Mouse (Mus musculus) gastrocnemius, adult 18-20 months (tissue): ENCODE results near the gene Gstp1. TPM values are rescaled to one million over a fixed set of nuclear protein-coding genes. Genes with fewer than 3 reads are reported as not detected.
"Not testable (repeated sequence)": the region's sequence is repeated elsewhere in the genome, so short reads cannot be mapped to it uniquely, and the experiment has no call there.

Source experiments
- DNase-seq: peaks from one replicate; pipeline ENCODE4 v3.0.0; 2021; ENCODE audit warnings: low spot score
- total RNA-seq, 2 experiments: library from RNA; stranded (reverse); gene quantifications; 2 replicates each; pipeline ENCODE4 v1.2.3; 2021

The Gstp1 gene
- total RNA-seq, 2 experiments from 2014 or later = 480 to 487 TPM

GRCm38 (mm10) chr19:4060899-4061465, 23.2 kb upstream of the Gstp1 start:
- DNase-seq = no peak

GRCm38 (mm10) chr19:4060044-4060898, 22.5 kb upstream of the Gstp1 start:
- DNase-seq = not testable (repeated sequence)

- no peak for DNase-seq
These were observed 21.4 kb upstream of the Gstp1 start, which contains the start of gene Gstp3 for GRCm38 (mm10) chr19:4059069-4059740. Gene Gstp3, minus strand, starts transcription at chr19:4059569.

GRCm38 (mm10) chr19:4058581-4058980, 20.8 kb upstream of the Gstp1 start:
- DNase-seq = no peak

- no peak for DNase-seq
These were observed 20.2 kb upstream of the Gstp1 start for GRCm38 (mm10) chr19:4057962-4058361.

- no peak for DNase-seq
These were observed 19.6 kb upstream of the Gstp1 start for GRCm38 (mm10) chr19:4057389-4057788.

- no peak for DNase-seq
These were observed 18.9 kb upstream of the Gstp1 start for GRCm38 (mm10) chr19:4056727-4057126.

GRCm38 (mm10) chr19:4055947-4056693, 18.3 kb upstream of the Gstp1 start:
- DNase-seq = no peak

GRCm38 (mm10) chr19:4055216-4055946, 17.6 kb upstream of the Gstp1 start:
- no peak for DNase-seq

- no peak for DNase-seq
These were observed 16.8 kb upstream of the Gstp1 start for GRCm38 (mm10) chr19:4054613-4055012.

GRCm38 (mm10) chr19:4052516-4053030, 14.8 kb upstream of the Gstp1 start:
- DNase-seq = no peak

GRCm38 (mm10) chr19:4051741-4052515, 14.1 kb upstream of the Gstp1 start:
- peak; percentile 66 for DNase-seq

GRCm38 (mm10) chr19:4051016-4051415, 13.2 kb upstream of the Gstp1 start:
- DNase-seq = no peak

GRCm38 (mm10) chr19:4049069-4049468, 11.3 kb upstream of the Gstp1 start:
- not testable (repeated sequence) for DNase-seq

- peak; percentile 79 for DNase-seq
These were observed 10.1 kb upstream of the Gstp1 start for GRCm38 (mm10) chr19:4047859-4048258.

- DNase-seq = no peak
These were observed 9.1 kb upstream of the Gstp1 start for GRCm38 (mm10) chr19:4046866-4047254.

- peak; percentile 88 for DNase-seq
These were observed 8.4 kb upstream of the Gstp1 start, which contains the start of gene Gstp2 for GRCm38 (mm10) chr19:4045966-4046865. Gene Gstp2, minus strand, starts transcription at chr19:4046023.

GRCm38 (mm10) chr19:4044109-4044508, 6.3 kb upstream of the Gstp1 start:
- not testable (repeated sequence) for DNase-seq

- peak; percentile 70 for DNase-seq
These were observed 4.3 kb upstream of the Gstp1 start for GRCm38 (mm10) chr19:4042124-4042523.
